Mouse (Mus musculus) kidney, postnatal 10 days (tissue): Measurements from ENCODE around the gene Rab30.
A peak's percentile ranks its signal among the peaks of the same experiment; 100 is the strongest.
"Not testable (repeated sequence)": the region's sequence is repeated elsewhere in the genome, so short reads cannot be mapped to it uniquely, and the experiment has no call there.

Experiments
- DNase-seq: peaks from one replicate; pipeline ENCODE4 v3.0.0; 2021; ENCODE audit warnings: mixed read lengths

The Rab30 gene

GRCm38 (mm10) chr7:92741152-92741860, at the start of gene Rab30:
Gene Rab30, plus strand, starts transcription at chr7:92741603.
- DNase-seq, result peak; percentile 96

GRCm38 (mm10) chr7:92696395-92696794, 45.0 kb upstream of the Rab30 start:
- DNase-seq, result peak; percentile 18

- no peak for DNase-seq
These were observed 42.6 kb upstream of the Rab30 start for GRCm38 (mm10) chr7:92698770-92699169.

- DNase-seq, result no peak
These were observed 37.7 kb upstream of the Rab30 start for GRCm38 (mm10) chr7:92703661-92704060.

- DNase-seq, result no peak
These were observed 35.9 kb upstream of the Rab30 start for GRCm38 (mm10) chr7:92705534-92705933.

- no peak for DNase-seq
These were observed 34.7 kb upstream of the Rab30 start for GRCm38 (mm10) chr7:92706711-92707110.

GRCm38 (mm10) chr7:92709573-92709972, 31.8 kb upstream of the Rab30 start:
- no peak for DNase-seq

GRCm38 (mm10) chr7:92711593-92711992, 29.8 kb upstream of the Rab30 start:
- no peak for DNase-seq

- no peak for DNase-seq
These were observed 26.3 kb upstream of the Rab30 start for GRCm38 (mm10) chr7:92715055-92715454.

GRCm38 (mm10) chr7:92720156-92720905, 21.1 kb upstream of the Rab30 start:
- DNase-seq, result no peak

GRCm38 (mm10) chr7:92723750-92724149, 17.7 kb upstream of the Rab30 start:
- DNase-seq, result no peak

- no peak for DNase-seq
These were observed 17.1 kb upstream of the Rab30 start for GRCm38 (mm10) chr7:92724261-92724660.

GRCm38 (mm10) chr7:92729583-92729982, 11.8 kb upstream of the Rab30 start:
- not testable (repeated sequence) for DNase-seq

- no peak for DNase-seq
These were observed 10.9 kb upstream of the Rab30 start for GRCm38 (mm10) chr7:92730465-92730864.

- no peak for DNase-seq
These were observed 10.4 kb upstream of the Rab30 start for GRCm38 (mm10) chr7:92730959-92731358.

- DNase-seq, result no peak
These were observed 9.3 kb upstream of the Rab30 start for GRCm38 (mm10) chr7:92732136-92732535.

GRCm38 (mm10) chr7:92737560-92737959, 3.8 kb upstream of the Rab30 start:
- no peak for DNase-seq

GRCm38 (mm10) chr7:92739956-92740355, 1.4 kb upstream of the Rab30 start:
- no peak for DNase-seq

- no peak for DNase-seq
These were observed 840 bp upstream of the Rab30 start for GRCm38 (mm10) chr7:92740411-92741115.

- peak; percentile 57 for DNase-seq
These were observed 452 bp downstream of the Rab30 start for GRCm38 (mm10) chr7:92741861-92742249.

GRCm38 (mm10) chr7:92742341-92742741, 938 bp downstream of the Rab30 start:
- no peak for DNase-seq

GRCm38 (mm10) chr7:92742774-92743173, 1.4 kb downstream of the Rab30 start:
- DNase-seq, result peak; percentile 42

GRCm38 (mm10) chr7:92743325-92743724, 1.9 kb downstream of the Rab30 start:
- no peak for DNase-seq

- no peak for DNase-seq
These were observed 9.0 kb downstream of the Rab30 start for GRCm38 (mm10) chr7:92750395-92750794.
